Mouse (Mus musculus) MEL (cell line): ENCODE measurements around the gene Gcdh. TPM values are rescaled to one million over a fixed set of nuclear protein-coding genes. Genes with fewer than 3 reads are reported as not detected.

ENCODE experiments used
- DNase-seq: peaks from one replicate; pipeline ENCODE4 v3.0.0; 2011; ENCODE audit warnings: low read depth, low spot score
- H3K27ac ChIP-seq: 2 replicates; pipeline ENCODE4 v1.5.1; 2012; ENCODE audit warnings: low read depth, mild to moderate bottlenecking, control low read depth, low read length, moderate library complexity; ENCODE audit not compliant: control insufficient read depth
- H3K27me3 ChIP-seq, 2 experiments: fragments of 150-350 bp in 1 of 2; sonication (generic) in 1 of 2; 2 replicates each; pipeline ENCODE4 v1.6.1; 2012; ENCODE audit warnings: low read length in 2 of 2, mild to moderate bottlenecking in 2 of 2, improper control_type of control experiment in 1 of 2, moderate library complexity in 1 of 2; ENCODE audit not compliant: insufficient read depth in 2 of 2, control insufficient read depth in 1 of 2
- H3K36me3 ChIP-seq, 2 experiments: 2 replicates each; pipeline ENCODE4 v1.6.1; 2012 to 2014; ENCODE audit warnings: low read length in 2 of 2, improper control_type of control experiment in 1 of 2, inconsistent platforms in 1 of 2, mild to moderate bottlenecking in 1 of 2; ENCODE audit not compliant: insufficient read depth in 2 of 2, control insufficient read depth in 1 of 2
- H3K4me1 ChIP-seq, 2 experiments: fragments of 150-350 bp in 1 of 2; sonication (generic) in 1 of 2; 2 replicates each; pipeline ENCODE4 v1.6.1; 2012; ENCODE audit warnings: low read length in 2 of 2, improper control_type of control experiment in 1 of 2, mild to moderate bottlenecking in 1 of 2; ENCODE audit not compliant: insufficient read depth in 2 of 2, control insufficient read depth in 1 of 2
- H3K4me3 ChIP-seq, 2 experiments: fragments of 150-350 bp in 1 of 2; sonication (generic) in 1 of 2; 2 replicates each; pipeline ENCODE4 v1.5.1; 2012; ENCODE audit warnings: low read depth in 2 of 2, low read length in 2 of 2, mild to moderate bottlenecking in 2 of 2, moderate library complexity in 2 of 2, control low read depth in 1 of 2, improper control_type of control experiment in 1 of 2; ENCODE audit not compliant: control insufficient read depth in 1 of 2, insufficient read depth in 1 of 2
- H3K79me2 ChIP-seq: 2 replicates; pipeline ENCODE4 v1.6.1; 2012; ENCODE audit warnings: mild to moderate bottlenecking, low read length, moderate library complexity; ENCODE audit not compliant: control insufficient read depth, poor library complexity, insufficient read depth
- H3K9ac ChIP-seq: 2 replicates; pipeline ENCODE4 v1.6.1; 2012; ENCODE audit warnings: low read depth, mild to moderate bottlenecking, control low read depth, low read length, moderate library complexity; ENCODE audit not compliant: control insufficient read depth, poor library complexity, severe bottlenecking
- H3K9me3 ChIP-seq: fragments of 150-350 bp; sonication (generic); replicated peaks from 2 replicates; pipeline ENCODE4 v1.6.1; 2012; ENCODE audit warnings: mild to moderate bottlenecking, low read length, improper control_type of control experiment, moderate library complexity; ENCODE audit not compliant: insufficient read depth
- BHLHE40 ChIP-seq: IDR thresholded peaks from 2 replicates; pipeline ENCODE4 v1.6.1; 2012; ENCODE audit warnings: low read depth, mild to moderate bottlenecking, inconsistent platforms, low read length, improper control_type of control experiment, borderline replicate concordance
- CHD1 ChIP-seq: IDR thresholded peaks from 2 replicates; pipeline ENCODE4 v1.6.1; 2012; ENCODE audit warnings: low read depth, mild to moderate bottlenecking, inconsistent platforms, low read length, improper control_type of control experiment
- CTCF ChIP-seq, 3 experiments: IDR thresholded peaks in 2 of 3; conservative IDR thresholded peaks in 1 of 3; 2 replicates each; pipeline ENCODE4 v1.5.1; 2011 to 2012; ENCODE audit warnings: low read length in 3 of 3, low read depth in 2 of 3, mild to moderate bottlenecking in 2 of 3, improper control_type of control experiment in 1 of 3, inconsistent platforms in 1 of 3, mixed read lengths in 1 of 3, moderate library complexity in 1 of 3; ENCODE audit not compliant: control insufficient read depth in 1 of 3, insufficient read depth in 1 of 3, poor library complexity in 1 of 3, severe bottlenecking in 1 of 3
- EP300 ChIP-seq, 2 experiments: IDR thresholded peaks; 2 replicates each; pipeline ENCODE4 v1.6.1; 2011; ENCODE audit warnings: improper control_type of control experiment in 2 of 2, low read length in 2 of 2, low read depth in 1 of 2, mild to moderate bottlenecking in 1 of 2
- GABPA ChIP-seq: IDR thresholded peaks from 2 replicates; pipeline ENCODE4 v1.6.1; 2012; ENCODE audit warnings: low read depth, mild to moderate bottlenecking, inconsistent platforms, low read length, improper control_type of control experiment, moderate library complexity
- KAT2A ChIP-seq: conservative IDR thresholded peaks from 2 replicates; pipeline ENCODE4 v1.6.1; 2012; ENCODE audit warnings: low read depth, low read length, improper control_type of control experiment, inconsistent platforms
- MAX ChIP-seq: IDR thresholded peaks from 2 replicates; pipeline ENCODE4 v1.6.1; 2011; ENCODE audit warnings: low read length, improper control_type of control experiment
- MEF2A ChIP-seq: IDR thresholded peaks from 2 replicates; pipeline ENCODE4 v1.6.1; 2014; ENCODE audit warnings: low read depth, mild to moderate bottlenecking, inconsistent platforms, low read length, improper control_type of control experiment; ENCODE audit not compliant: poor library complexity, insufficient replicate concordance, severe bottlenecking; ENCODE audit errors: extremely low read depth
- MYB ChIP-seq: IDR thresholded peaks from 2 replicates; pipeline ENCODE4 v1.6.1; 2011; ENCODE audit warnings: mild to moderate bottlenecking, low read depth, low read length, improper control_type of control experiment
- MYC ChIP-seq: IDR thresholded peaks from 2 replicates; pipeline ENCODE4 v1.6.1; 2011; ENCODE audit warnings: low read depth, mild to moderate bottlenecking, low read length, improper control_type of control experiment, moderate library complexity
- NRF1 ChIP-seq: IDR thresholded peaks from 2 replicates; pipeline ENCODE4 v1.6.1; 2014; ENCODE audit warnings: low read depth, mild to moderate bottlenecking, inconsistent platforms, low read length, improper control_type of control experiment, moderate library complexity; ENCODE audit not compliant: poor library complexity, insufficient read depth, severe bottlenecking
- POLR2AphosphoS2 ChIP-seq: IDR thresholded peaks from 2 replicates; pipeline ENCODE4 v1.6.1; 2011; ENCODE audit warnings: low read length, improper control_type of control experiment
- POLR2AphosphoS5 ChIP-seq: IDR thresholded peaks from 2 replicates; pipeline ENCODE4 v1.6.1; 2012; ENCODE audit warnings: low read depth, borderline replicate concordance, mild to moderate bottlenecking, inconsistent platforms, low read length, moderate library complexity, mixed read lengths
- RAD21 ChIP-seq: IDR thresholded peaks from 2 replicates; pipeline ENCODE4 v1.6.1; 2011; ENCODE audit warnings: mild to moderate bottlenecking, low read depth, low read length, improper control_type of control experiment
- RCOR1 ChIP-seq: IDR thresholded peaks from 2 replicates; pipeline ENCODE4 v1.6.1; 2012; ENCODE audit warnings: low read depth, mild to moderate bottlenecking, inconsistent platforms, low read length, improper control_type of control experiment
- SMC3 ChIP-seq: IDR thresholded peaks from 2 replicates; pipeline ENCODE4 v1.6.1; 2011; ENCODE audit warnings: low read depth, low read length, improper control_type of control experiment
- TCF12 ChIP-seq: IDR thresholded peaks from 2 replicates; pipeline ENCODE4 v1.6.1; 2014; ENCODE audit warnings: low read depth, mild to moderate bottlenecking, inconsistent platforms, low read length, improper control_type of control experiment, moderate library complexity
- UBTF ChIP-seq: IDR thresholded peaks from 2 replicates; pipeline ENCODE4 v1.6.1; 2012; ENCODE audit warnings: low read depth, mild to moderate bottlenecking, inconsistent platforms, low read length, improper control_type of control experiment, moderate library complexity, borderline replicate concordance; ENCODE audit not compliant: insufficient read depth
- USF1 ChIP-seq: IDR thresholded peaks from 2 replicates; pipeline ENCODE4 v1.6.1; 2014; ENCODE audit warnings: low read depth, mild to moderate bottlenecking, inconsistent platforms, low read length, improper control_type of control experiment, moderate library complexity
- USF2 ChIP-seq, 2 experiments: IDR thresholded peaks; 2 replicates each; pipeline ENCODE4 v1.6.1; 2011 to 2012; ENCODE audit warnings: improper control_type of control experiment in 2 of 2, low read length in 2 of 2, borderline replicate concordance in 1 of 2, inconsistent platforms in 1 of 2, low read depth in 1 of 2, mild to moderate bottlenecking in 1 of 2; ENCODE audit not compliant: insufficient read depth in 1 of 2
- ZMIZ1 ChIP-seq: IDR thresholded peaks from 2 replicates; pipeline ENCODE4 v1.6.1; 2012; ENCODE audit warnings: low read depth, mild to moderate bottlenecking, inconsistent platforms, low read length, improper control_type of control experiment, moderate library complexity
- ZNF384 ChIP-seq: IDR thresholded peaks from 2 replicates; pipeline ENCODE4 v1.6.1; 2012; ENCODE audit warnings: low read depth, mild to moderate bottlenecking, inconsistent platforms, low read length, improper control_type of control experiment
- polyA plus RNA-seq, 2 experiments: library from polyadenylated mRNA; stranded (reverse) in 1 of 2; unstranded in 1 of 2; fragments of >175 nt in 1 of 2; fragments of >200 nt in 1 of 2; gene quantifications; 2 replicates each; pipeline versions ENCODE4 v1.2.1 to v1.2.4; 2012; ENCODE audit warnings: low replicate concordance in 2 of 2, low read depth in 1 of 2; ENCODE audit not compliant: insufficient read length in 2 of 2, insufficient read depth in 1 of 2, missing spikeins in 1 of 2
- total RNA-seq: library from RNA; depleted of rRNA; stranded (reverse); fragments of 300-350 nt; gene quantifications from 2 replicates; pipeline ENCODE4 v1.2.3, GENCODE M21; 2012

The Gcdh gene
- total and polyA plus RNA-seq, 3 experiments, result 10.7 to 17.3 TPM; not detected in 1

- H3K36me3 ChIP-seq, result peaks cover 5 to 7% of the 10 kb centered on the region in 2 experiments
- H3K27ac ChIP-seq, result no peak overlapping the region
- peaks cover 0 to 9% of the 10 kb centered on the region in 2 experiments; a peak in 2 of 4 replicates for H3K4me1 ChIP-seq
Measured at GRCm38 (mm10) chr8:84884728-84885127, 9.0 kb downstream of the Gcdh start.

GRCm38 (mm10) chr8:84878915-84879314 lies 14.8 kb downstream of the Gcdh start:
- Histone ChIP-seq H3K4me1 (peaks cover 3 to 8% of the 10 kb centered on the region in 2 experiments), H3K79me2 (no peaks in the 10 kb centered on the region), H3K4me3 (no peak overlapping the region), H3K9ac (no peak overlapping the region), H3K27me3 (no peaks in the 10 kb centered on the region), H3K27ac (no peak overlapping the region), H3K36me3 (peaks cover 3 to 12% of the 10 kb centered on the region in 2 experiments; a peak in 3 of 4 replicates), H3K9me3 (no peaks in the 10 kb centered on the region)
- TF ChIP-seq MYB (no peak), KAT2A (no peak), POLR2AphosphoS5 (no peak), GABPA (no peak), RCOR1 (no peak), NRF1 (no peak)
- no peak for DNase-seq

More at GRCm38 (mm10) chr8:84884728-84885127, 9.0 kb downstream of the Gcdh start:
- TF ChIP-seq CHD1 (no peak), MEF2A (no peak), BHLHE40 (no peak), MAX (no peak), CTCF (IDR thresholded peaks at IDR 0.05 in 2 of 3, conservative IDR thresholded peaks at IDR 0.05 in 1 of 3; ENCODE audit: control insufficient read depth in 1 of 3, insufficient read depth in 1 of 3, low read depth in 2 of 3, low read length in 3 of 3, poor library complexity in 1 of 3, severe bottlenecking in 1 of 3) (no peak), UBTF (no peak), ZNF384 (no peak), TCF12 (no peak), ZMIZ1 (no peak), NRF1 (no peak), RCOR1 (no peak), EP300 (IDR thresholded peaks at IDR 0.05; ENCODE audit: low read depth in 1 of 2, low read length in 2 of 2) (no peak), SMC3 (no peak), POLR2AphosphoS2 (no peak), USF1 (no peak), MYC (no peak), USF2 (IDR thresholded peaks at IDR 0.05; ENCODE audit: borderline replicate concordance in 1 of 2, insufficient read depth in 1 of 2, low read depth in 1 of 2, low read length in 2 of 2) (no peak), RAD21 (no peak)
- H3K4me3 ChIP-seq, result no peak overlapping the region
- no peaks in the 10 kb centered on the region for H3K9me3 ChIP-seq
- no peaks in the 10 kb centered on the region for H3K79me2 ChIP-seq
- DNase-seq, result no peak
- no peak overlapping the region for H3K9ac ChIP-seq
- H3K27me3 ChIP-seq, result no peaks in the 10 kb centered on the region
